Mouse (Mus musculus) brain, embryonic 14.5 days (tissue): ENCODE results near the gene Gm8094. TPM values are rescaled to one million over a fixed set of nuclear protein-coding genes. Genes with fewer than 3 reads are reported as not detected.
"Not testable (repeated sequence)": the region's sequence is repeated elsewhere in the genome, so short reads cannot be mapped to it uniquely, and the experiment has no call there.

Experiments used
- DNase-seq: peaks from one replicate; pipeline ENCODE4 v3.0.0-alpha.2; 2011; ENCODE audit warnings: low read depth
- polyA plus RNA-seq: library from polyadenylated mRNA; depleted of rRNA; stranded (reverse); fragments of >200 nt; gene quantifications from 2 replicates; pipeline ENCODE4 v1.2.3, GENCODE M21; 2012; rRNA removed

Gene Gm8094
- not detected in 2 replicates for polyA plus RNA-seq

DNA sequence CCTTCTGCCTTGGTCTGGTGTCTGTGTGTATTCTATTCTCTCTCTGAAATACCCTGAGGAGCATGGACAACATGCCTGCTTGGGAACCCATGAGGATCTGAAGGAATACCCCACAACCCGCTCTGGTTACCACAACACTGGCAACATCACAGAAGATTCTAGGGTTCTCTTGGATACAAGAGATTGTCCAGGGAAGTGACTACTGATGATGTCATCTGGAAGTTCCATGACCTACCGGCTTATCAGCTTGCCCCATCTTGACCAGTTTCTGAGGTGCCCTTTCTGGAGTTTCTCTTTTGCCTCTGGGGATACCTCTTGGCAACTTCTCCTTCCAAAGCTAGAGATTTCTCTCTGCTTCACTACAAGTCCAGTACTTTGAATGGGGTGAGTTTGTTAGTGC is at the start of gene Gm8094:
Gene Gm8094 (minus strand): TSS at position 101 of the 400 bp plus-strand sequence.
- DNase-seq, result not testable (repeated sequence)

DNA sequence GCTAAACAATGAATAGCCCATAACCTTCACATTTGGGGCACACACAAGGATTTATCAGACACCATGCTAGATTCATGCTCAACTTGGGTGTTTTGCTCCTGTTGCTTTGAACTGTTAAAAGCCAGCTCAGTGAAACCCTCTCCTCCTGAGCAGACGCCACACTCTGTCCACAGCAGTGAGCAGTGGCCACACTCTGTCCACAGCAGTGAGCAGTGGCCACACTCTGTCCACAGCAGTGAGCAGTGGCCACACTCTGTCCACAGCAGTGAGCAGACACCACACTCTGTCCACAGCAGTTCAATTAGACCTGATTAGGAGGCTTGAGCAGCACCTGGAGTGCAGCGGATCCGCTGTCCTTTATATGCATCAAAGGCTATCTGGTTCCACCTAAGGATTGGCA is 43.2 kb upstream of the Gm8094 start:
- not testable (repeated sequence) for DNase-seq

DNA sequence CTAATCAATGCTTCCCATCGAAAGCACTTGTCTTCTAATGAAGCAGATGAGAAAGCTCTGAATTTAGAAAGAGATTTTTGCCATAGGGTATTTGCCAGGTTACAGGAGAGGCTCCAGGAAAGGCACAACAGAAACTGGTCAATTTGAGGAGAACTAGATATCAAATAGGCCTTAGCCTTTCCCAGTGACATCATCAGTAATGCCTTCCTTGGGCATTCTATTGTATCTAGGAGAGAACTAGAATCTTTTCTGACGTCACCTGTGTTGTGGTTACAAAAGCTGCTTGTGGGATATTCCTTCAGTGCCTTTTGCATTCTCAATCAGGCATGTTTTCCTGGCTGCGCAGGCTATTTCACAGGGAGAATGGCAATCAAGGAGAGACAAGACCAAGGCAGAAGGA is 23.9 kb upstream of the Gm8094 start, which contains the start of gene Gm8104:
Gene Gm8104 (plus strand): TSS at position 301 of the 400 bp plus-strand sequence.
- not testable (repeated sequence) for DNase-seq

DNA sequence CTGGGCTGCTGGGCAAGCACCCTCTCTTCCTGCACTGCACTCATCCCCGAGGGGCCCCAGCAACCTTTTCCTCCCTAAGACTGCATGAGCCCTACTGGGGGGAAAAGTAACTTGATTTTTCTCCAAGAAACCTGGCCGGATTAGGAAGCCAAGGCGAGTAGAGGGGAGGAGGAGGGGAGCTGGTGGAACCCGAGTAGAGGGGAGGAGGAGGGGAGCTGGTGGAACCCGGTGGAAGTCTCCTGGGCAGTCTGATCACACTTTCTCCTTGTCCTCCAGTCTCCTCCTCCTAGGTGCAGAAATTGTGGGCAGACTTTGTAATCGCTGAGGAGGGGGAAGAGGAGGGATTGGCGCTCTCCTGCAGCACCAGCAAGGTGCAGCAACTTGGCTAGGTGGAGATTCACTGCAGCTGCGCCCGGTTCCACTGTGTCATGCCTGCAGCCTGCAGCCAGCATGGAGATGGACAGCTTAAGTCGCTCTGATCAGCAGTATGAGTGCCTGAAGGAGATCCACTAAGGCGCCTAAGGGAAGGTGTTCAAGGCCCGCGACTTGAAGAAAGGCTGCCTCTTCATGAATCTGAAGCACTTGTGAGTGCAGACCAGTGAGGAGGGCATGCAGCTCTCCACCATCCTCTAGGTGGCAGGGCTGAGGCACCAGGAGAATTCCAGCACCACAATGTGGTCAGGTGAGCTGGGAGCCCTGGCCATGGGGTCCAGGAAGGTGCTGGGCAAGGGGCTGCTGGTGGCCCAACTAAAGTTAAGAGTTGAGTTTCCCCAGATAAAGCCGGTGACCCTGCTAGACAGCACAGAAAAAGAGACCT is 12.9 kb upstream of the Gm8094 start:
- DNase-seq, result not testable (repeated sequence)

DNA sequence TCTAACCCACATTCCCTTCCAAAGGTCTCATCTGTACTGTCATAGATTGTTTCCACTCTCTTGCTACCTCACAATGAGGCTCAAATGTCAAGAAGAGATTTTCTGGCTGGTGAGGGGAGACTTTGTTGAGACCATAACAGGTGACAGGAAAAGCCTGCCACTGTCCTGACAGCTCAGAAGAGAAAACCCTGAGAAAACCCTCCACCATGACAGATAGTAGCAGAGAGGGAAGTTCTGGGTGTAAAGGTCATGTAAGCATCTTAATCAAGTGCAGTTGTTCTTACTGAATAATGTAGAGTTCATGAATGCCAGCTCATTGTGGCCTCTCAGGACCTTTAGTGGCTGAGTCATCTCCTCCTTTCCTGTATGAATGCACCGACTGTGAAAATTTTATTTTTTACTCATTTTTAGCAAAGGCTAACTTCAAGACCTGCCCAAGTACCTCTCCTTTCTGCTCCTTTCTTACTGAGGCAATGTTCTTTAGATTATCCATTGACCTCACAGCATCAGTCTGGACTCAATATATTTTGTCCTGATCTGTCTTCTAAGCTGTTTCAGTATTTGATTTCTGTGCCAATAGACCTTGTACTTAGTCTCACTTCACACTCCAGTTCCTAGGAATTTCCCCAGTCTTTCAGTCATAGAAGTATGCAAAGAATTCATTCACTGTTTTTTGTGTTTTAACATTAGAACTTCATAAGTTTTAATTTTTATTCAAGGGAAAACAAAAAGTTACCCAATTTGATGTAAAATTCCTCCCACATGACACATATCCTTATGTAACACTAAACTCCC is 8.7 kb upstream of the Gm8094 start:
- DNase-seq, result not testable (repeated sequence)

DNA sequence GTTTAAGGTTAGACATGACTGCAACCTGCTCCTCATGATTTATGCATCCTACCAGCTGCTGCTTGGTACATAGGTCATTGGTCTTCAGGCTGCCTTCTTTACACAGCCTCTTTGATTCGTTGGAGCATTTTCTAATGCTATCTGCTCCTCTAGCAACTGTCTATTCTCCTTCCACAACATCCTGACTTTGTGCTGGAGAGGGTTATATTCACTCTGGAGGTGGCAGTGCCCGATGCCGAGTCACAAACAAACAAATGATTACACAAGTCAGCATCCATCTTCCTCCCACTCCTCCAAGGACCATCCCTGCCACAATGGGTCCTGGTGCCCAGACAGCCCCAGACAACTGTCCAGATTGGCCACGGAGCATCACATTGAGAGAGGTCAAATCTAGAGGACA is 16.3 kb downstream of the Gm8094 start:
- not testable (repeated sequence) for DNase-seq

DNA sequence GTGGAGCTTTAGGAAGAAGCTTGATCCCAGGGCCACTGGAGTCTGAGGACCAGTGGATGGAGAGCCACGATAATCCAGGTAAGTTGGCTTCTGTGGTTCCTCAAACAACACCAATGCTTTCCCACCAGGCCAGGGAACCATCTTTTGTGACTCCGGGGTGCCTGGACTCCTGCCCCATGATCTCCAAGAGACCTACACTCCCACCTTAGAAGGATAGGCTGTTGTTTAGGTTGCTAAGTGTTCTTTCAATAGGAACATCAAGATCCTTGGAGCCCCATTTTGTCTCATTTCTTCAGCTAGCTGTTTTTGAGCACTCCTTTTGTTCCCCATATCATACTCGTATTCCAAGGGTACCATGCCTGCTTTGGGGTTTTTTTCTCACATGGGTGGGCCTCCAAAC is 18.4 kb downstream of the Gm8094 start:
- DNase-seq, result not testable (repeated sequence)

Other genes with a start within 250 kb of the Gm8094 start
- not detected in 2 replicates for gene Gm21977, start 223.2 kb downstream of the Gm8094 start, polyA plus RNA-seq
- not detected in 2 replicates for gene Gm8082, start 83.0 kb downstream of the Gm8094 start, polyA plus RNA-seq
- gene Gm10376, start 61.0 kb downstream of the Gm8094 start, polyA plus RNA-seq, result not detected in 2 replicates
- gene Gm8104, start 24.0 kb upstream of the Gm8094 start, polyA plus RNA-seq, result not detected in 2 replicates
- gene Gm7233, start 103.2 kb upstream of the Gm8094 start, polyA plus RNA-seq, result 0.04 TPM in 1 of 2 replicates, not detected in the other
- not detected in 2 replicates for gene Gm8122, start 158.7 kb upstream of the Gm8094 start, polyA plus RNA-seq
- not detected in 2 replicates for gene Gm8126, start 182.0 kb upstream of the Gm8094 start, polyA plus RNA-seq
- not detected in 2 replicates for gene Gm9732, start 198.4 kb upstream of the Gm8094 start, polyA plus RNA-seq
- not detected in 2 replicates for gene Gm8127, start 217.2 kb upstream of the Gm8094 start, polyA plus RNA-seq